Mouse (Mus musculus): Measurements from ENCODE around the gene Tanc2. TPM values are rescaled to one million over a fixed set of nuclear protein-coding genes. Genes with fewer than 3 reads are reported as not detected.

Gene Tanc2
- total and polyA plus RNA-seq, 2 experiments from 2014 or later = 37.3 to 136 TPM

DNA sequence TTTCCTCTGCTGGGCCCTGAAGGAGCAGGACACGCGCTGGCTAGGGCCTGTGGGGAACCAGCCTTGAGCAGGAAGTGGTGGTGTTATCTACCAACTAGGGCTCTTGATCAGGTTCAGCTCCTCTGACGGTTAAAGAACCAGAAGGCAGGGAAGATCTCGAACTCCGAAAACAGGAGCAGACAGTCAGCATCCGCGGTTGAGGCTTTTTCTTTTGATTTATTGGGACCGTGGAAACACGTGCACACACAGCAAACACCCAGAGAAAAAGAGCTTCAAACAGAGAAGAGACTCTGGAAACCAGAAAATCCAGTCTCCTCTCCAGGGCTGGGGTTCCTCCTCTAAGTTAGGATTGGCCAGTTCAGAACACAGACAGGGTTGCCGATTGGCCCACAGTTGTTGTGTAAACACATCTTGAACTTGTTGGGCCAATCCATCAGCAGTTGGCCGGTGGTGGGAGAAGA is 356.9 kb downstream of the Tanc2 start:
- peaks cover 10% of the 10 kb centered on the region for H3K4me1 ChIP-seq (ENCODE audit: insufficient read depth, low read length)
- no peak for ATAC-seq (ENCODE audit: low FRiP score)
- no peaks in the 10 kb centered on the region for H3K27me3 ChIP-seq (ENCODE audit: insufficient read depth, low read length)
- no peaks in the 10 kb centered on the region; the same call in 1 of the 2 replicates for H3K36me3 ChIP-seq (ENCODE audit: insufficient read depth, low read length)
- H3K9ac ChIP-seq (replicated peaks; ENCODE audit: low read length, poor library complexity, severe bottlenecking) = no peak overlapping the region
- H3K4me3 ChIP-seq (ENCODE audit: low read depth, low read length) = no peak overlapping the region
- no peak for DNase-seq (ENCODE audit: low spot score)
- H3K9me3 ChIP-seq (ENCODE audit: low read length) = no peaks in the 10 kb centered on the region
- no peak overlapping the region for H3K27ac ChIP-seq (ENCODE audit: low read depth, low read length)
- 58% methylated on average over 11 of the region's 11 CpGs for WGBS
- no peak for TF ChIP-seq CTCF (IDR thresholded peaks at IDR 0.05)
- no peak overlapping the region for H3K4me2 ChIP-seq (ENCODE audit: low read depth, low read length, poor library complexity, severe bottlenecking)

DNA sequence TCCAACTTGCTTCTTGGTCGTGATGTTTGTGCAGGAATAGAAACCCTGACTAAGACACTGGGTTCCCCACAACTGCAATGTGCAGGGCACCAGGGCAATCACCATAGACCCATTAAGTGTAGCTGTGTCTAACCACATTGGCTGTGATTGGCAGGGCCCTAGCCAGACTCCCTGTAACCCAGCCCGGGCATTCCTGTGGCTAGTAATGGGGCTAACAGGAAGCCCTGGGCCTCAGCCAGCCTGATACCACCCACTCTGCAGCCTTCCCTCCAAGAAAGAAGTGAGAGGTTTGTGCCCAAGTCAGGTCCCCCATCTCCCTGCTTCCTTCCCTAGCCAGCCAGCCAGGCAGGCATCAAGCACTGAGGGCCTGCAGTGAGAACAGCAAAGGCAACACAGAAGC is 358.5 kb downstream of the Tanc2 start:
- ATAC-seq (ENCODE audit: low FRiP score) = no peak
- Histone ChIP-seq H3K27ac (ENCODE audit: low read depth, low read length) (no peak overlapping the region), H3K4me1 (ENCODE audit: insufficient read depth, low read length) (peaks cover 10% of the 10 kb centered on the region), H3K4me2 (ENCODE audit: low read depth, low read length, poor library complexity, severe bottlenecking) (no peak overlapping the region), H3K4me3 (ENCODE audit: low read depth, low read length) (no peak overlapping the region), H3K9ac (replicated peaks; ENCODE audit: low read length, poor library complexity, severe bottlenecking) (no peak overlapping the region), H3K9me3 (ENCODE audit: low read length) (no peaks in the 10 kb centered on the region), H3K36me3 (ENCODE audit: insufficient read depth, low read length) (no peaks in the 10 kb centered on the region; the same call in 1 of the 2 replicates), H3K27me3 (ENCODE audit: insufficient read depth, low read length) (no peaks in the 10 kb centered on the region)
- 78% methylated on average over 2 of the region's 2 CpGs for whole genome bisulfite sequencing
- no peak for DNase-seq (ENCODE audit: low spot score)
- TF ChIP-seq CTCF (IDR thresholded peaks at IDR 0.05) = no peak

DNA sequence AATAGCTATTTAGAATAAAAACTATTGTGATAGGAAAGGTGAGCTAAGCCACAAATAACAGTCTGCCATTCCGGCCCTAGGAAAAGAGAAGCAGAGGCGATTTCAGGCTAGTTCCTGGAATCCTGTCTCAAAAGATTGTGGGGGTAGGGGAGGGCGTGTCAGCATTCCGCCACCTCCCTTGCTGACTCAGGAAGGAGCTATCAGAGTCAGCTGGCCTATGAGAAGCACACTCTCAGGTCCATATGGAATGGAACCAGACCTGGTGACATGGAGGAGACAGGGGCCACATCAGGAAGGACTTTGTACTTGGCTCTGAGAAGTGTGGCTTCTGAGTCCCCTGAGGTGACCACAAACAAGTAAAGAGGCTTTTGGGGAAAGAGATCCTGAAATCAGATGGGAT is 360.7 kb downstream of the Tanc2 start:
- DNase-seq (ENCODE audit: low spot score) (no peak), ATAC-seq (ENCODE audit: low FRiP score) (no peak)
- 79% methylated on average over 4 of the region's 4 CpGs for WGBS
- no peaks in the 10 kb centered on the region; the same call in 1 of the 2 replicates for H3K36me3 ChIP-seq (ENCODE audit: insufficient read depth, low read length)
- no peak overlapping the region for H3K9ac ChIP-seq (replicated peaks; ENCODE audit: low read length, poor library complexity, severe bottlenecking)
- H3K9me3 ChIP-seq (ENCODE audit: low read length) = no peaks in the 10 kb centered on the region
- TF ChIP-seq CTCF (IDR thresholded peaks at IDR 0.05) = no peak
- H3K4me3 ChIP-seq (ENCODE audit: low read depth, low read length) = no peak overlapping the region
- no peak overlapping the region for H3K27ac ChIP-seq (ENCODE audit: low read depth, low read length)
- H3K27me3 ChIP-seq (ENCODE audit: insufficient read depth, low read length) = no peaks in the 10 kb centered on the region
- no peak overlapping the region for H3K4me2 ChIP-seq (ENCODE audit: low read depth, low read length, poor library complexity, severe bottlenecking)
- H3K4me1 ChIP-seq (ENCODE audit: insufficient read depth, low read length) = no peaks in the 10 kb centered on the region

DNA sequence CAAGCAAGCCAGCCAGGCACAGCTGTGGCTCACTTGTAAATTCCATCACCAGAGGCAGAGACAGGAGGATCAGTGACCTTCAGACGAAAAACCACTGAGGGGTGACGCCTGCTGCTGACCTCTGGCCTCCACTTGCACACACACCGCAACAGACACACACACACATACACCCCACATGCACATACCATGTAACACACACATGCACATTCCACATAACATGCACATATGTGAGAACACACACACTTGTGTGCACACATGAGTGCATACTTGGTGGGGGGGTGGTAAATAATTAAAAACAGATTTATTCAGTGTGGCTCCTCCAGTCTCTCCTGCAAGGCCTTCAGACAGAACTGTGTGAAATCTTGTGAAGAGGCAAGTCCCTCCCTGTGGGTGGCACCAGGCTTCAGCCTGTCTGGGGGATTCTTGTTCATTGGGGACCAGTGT is 361.8 kb downstream of the Tanc2 start:
- H3K27me3 ChIP-seq (ENCODE audit: insufficient read depth, low read length) = no peaks in the 10 kb centered on the region
- no peak overlapping the region for H3K27ac ChIP-seq (ENCODE audit: low read depth, low read length)
- no peak overlapping the region for H3K9ac ChIP-seq (replicated peaks; ENCODE audit: low read length, poor library complexity, severe bottlenecking)
- H3K9me3 ChIP-seq (ENCODE audit: low read length) = no peaks in the 10 kb centered on the region
- H3K36me3 ChIP-seq (ENCODE audit: insufficient read depth, low read length) = no peaks in the 10 kb centered on the region; the same call in 1 of the 2 replicates
- WGBS = 40% methylated on average over 3 of the region's 3 CpGs
- ATAC-seq (ENCODE audit: low FRiP score) = no peak
- TF ChIP-seq CTCF (IDR thresholded peaks at IDR 0.05) = no peak
- no peak overlapping the region for H3K4me3 ChIP-seq (ENCODE audit: low read depth, low read length)
- H3K4me1 ChIP-seq (ENCODE audit: insufficient read depth, low read length) = no peaks in the 10 kb centered on the region
- H3K4me2 ChIP-seq (ENCODE audit: low read depth, low read length, poor library complexity, severe bottlenecking) = no peak overlapping the region
- no peak for DNase-seq (ENCODE audit: low spot score)

DNA sequence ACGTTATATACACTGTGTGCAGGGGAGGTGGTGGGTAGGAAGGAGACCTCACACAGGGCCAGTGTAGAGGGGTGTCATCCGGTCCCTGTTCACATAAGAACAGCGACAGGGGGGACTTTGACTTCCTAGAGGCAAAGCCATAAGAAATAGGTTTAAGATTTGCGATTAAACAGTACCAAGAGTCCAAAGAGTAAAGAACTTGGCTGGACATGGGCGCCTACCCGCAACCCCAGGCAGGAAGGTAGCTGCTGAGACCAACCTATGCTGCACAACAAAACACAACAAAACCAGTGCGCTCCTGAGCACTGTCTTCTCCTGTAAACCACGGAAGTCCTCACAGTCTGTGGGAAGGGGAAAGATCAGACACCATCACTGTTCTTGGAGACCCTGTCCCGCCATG is 362.3 kb downstream of the Tanc2 start:
- no peak overlapping the region for H3K9ac ChIP-seq (replicated peaks; ENCODE audit: low read length, poor library complexity, severe bottlenecking)
- H3K36me3 ChIP-seq (ENCODE audit: insufficient read depth, low read length) = no peaks in the 10 kb centered on the region; the same call in 1 of the 2 replicates
- no peak overlapping the region for H3K4me3 ChIP-seq (ENCODE audit: low read depth, low read length)
- H3K27ac ChIP-seq (ENCODE audit: low read depth, low read length) = no peak overlapping the region
- WGBS = 83% methylated on average over 9 of the region's 9 CpGs
- no peak for TF ChIP-seq CTCF (IDR thresholded peaks at IDR 0.05)
- no peaks in the 10 kb centered on the region for H3K27me3 ChIP-seq (ENCODE audit: insufficient read depth, low read length)
- H3K4me2 ChIP-seq (ENCODE audit: low read depth, low read length, poor library complexity, severe bottlenecking) = no peak overlapping the region
- ATAC-seq (ENCODE audit: low FRiP score) (no peak), DNase-seq (ENCODE audit: low spot score) (no peak)
- H3K4me1 ChIP-seq (ENCODE audit: insufficient read depth, low read length) = no peaks in the 10 kb centered on the region
- H3K9me3 ChIP-seq (ENCODE audit: low read length) = no peaks in the 10 kb centered on the region

DNA sequence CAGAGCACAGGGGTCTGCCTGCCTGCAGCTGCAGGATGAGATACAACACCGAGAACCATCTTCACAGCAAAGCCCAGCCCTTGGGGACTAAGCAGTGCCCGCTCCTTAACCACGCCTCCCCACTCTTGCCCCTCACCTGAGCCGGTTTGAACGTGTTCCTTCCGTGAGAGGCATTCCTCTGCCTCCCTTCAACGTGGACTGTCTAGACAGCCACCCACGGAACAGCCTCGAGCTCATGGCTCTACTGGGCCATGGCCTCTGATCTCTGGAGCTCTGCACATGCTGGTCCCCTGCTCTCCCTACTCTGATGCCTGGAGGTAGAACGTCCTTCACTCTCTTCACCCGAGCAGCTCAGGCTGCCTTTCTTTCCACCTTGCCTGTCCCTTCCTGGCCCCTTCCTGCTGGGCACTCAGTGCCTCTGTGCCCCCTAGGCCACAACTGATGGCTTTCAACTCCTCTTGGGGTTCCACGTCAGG is 363.2 kb downstream of the Tanc2 start, which contains the start of gene Cyb561:
Gene Cyb561 (minus strand): TSS at position 426 of the 476 bp plus-strand sequence.
- Histone ChIP-seq H3K4me2 (ENCODE audit: low read depth, low read length, poor library complexity, severe bottlenecking) (no peak within 1 kb of the TSS), H3K9me3 (ENCODE audit: low read length) (no peaks in the 10 kb centered on the region), H3K27ac (ENCODE audit: low read depth, low read length) (no peak within 1 kb of the TSS), H3K36me3 (ENCODE audit: insufficient read depth, low read length) (no peaks in the 10 kb centered on the region), H3K4me1 (ENCODE audit: insufficient read depth, low read length) (no peaks in the 10 kb centered on the region), H3K4me3 (ENCODE audit: low read depth, low read length) (no peak within 1 kb of the TSS), H3K9ac (replicated peaks; ENCODE audit: low read length, poor library complexity, severe bottlenecking) (no peak within 1 kb of the TSS), H3K27me3 (ENCODE audit: insufficient read depth, low read length) (no peaks in the 10 kb centered on the region)
- no peak for ATAC-seq (ENCODE audit: low FRiP score)
- DNase-seq (ENCODE audit: low spot score) = no peak
- TF ChIP-seq CTCF (IDR thresholded peaks at IDR 0.05) = no peak
- WGBS = 82% methylated on average over 12 of the region's 12 CpGs
